Mouse (Mus musculus) forebrain, embryonic 11.5 days (tissue): ENCODE data around the gene Tbl1x. TPM values are rescaled to one million over a fixed set of nuclear protein-coding genes. Genes with fewer than 3 reads are reported as not detected.

Source experiments
- ATAC-seq: fragments of 200-750 bp; cut with Nextera tagmentation; replicated peaks from 2 replicates; pipeline ENCODE4 v1.8.0; 2017; ENCODE audit warnings: moderate TSS enrichment; ENCODE audit not compliant: low FRiP score
- DNase-seq: peaks from one replicate; pipeline ENCODE4 v3.0.0-alpha.2; 2017; ENCODE audit warnings: low spot score
- H3K27ac ChIP-seq: fragments of 300-500 bp; sonication (generic); 2 replicates; pipeline ENCODE4 v1.5.1; 2014; ENCODE audit warnings: low read depth, low read length
- H3K27me3 ChIP-seq: fragments of 300-500 bp; sonication (generic); 2 replicates; pipeline ENCODE4 v1.6.1; 2014; ENCODE audit warnings: mild to moderate bottlenecking, low read length, mixed read lengths; ENCODE audit not compliant: control insufficient read depth, insufficient read depth
- H3K36me3 ChIP-seq: fragments of 300-500 bp; sonication (generic); 2 replicates; pipeline ENCODE4 v1.6.1; 2014; ENCODE audit warnings: mild to moderate bottlenecking, low read length, moderate library complexity, mixed read lengths; ENCODE audit not compliant: control insufficient read depth, insufficient read depth
- H3K4me1 ChIP-seq: fragments of 300-500 bp; sonication (generic); replicated peaks from 2 replicates; pipeline ENCODE4 v1.6.1; 2014; ENCODE audit warnings: low read length, mixed read lengths; ENCODE audit not compliant: control insufficient read depth, insufficient read depth
- H3K4me2 ChIP-seq: fragments of 300-500 bp; sonication (generic); 2 replicates; pipeline ENCODE4 v1.6.1; 2014; ENCODE audit warnings: low read depth, mild to moderate bottlenecking, low read length, moderate library complexity, mixed read lengths; ENCODE audit not compliant: severe bottlenecking
- H3K4me3 ChIP-seq: fragments of 300-500 bp; sonication (generic); 2 replicates; pipeline ENCODE4 v1.5.1; 2014; ENCODE audit warnings: low read depth, low read length
- H3K9ac ChIP-seq: fragments of 300-500 bp; sonication (generic); 2 replicates; pipeline ENCODE4 v1.6.1; 2014; ENCODE audit warnings: low read length
- H3K9me3 ChIP-seq: fragments of 300-500 bp; sonication (generic); 2 replicates; pipeline ENCODE4 v1.6.1; 2016; ENCODE audit warnings: low read length, mixed read lengths; ENCODE audit not compliant: control insufficient read depth
- WGBS: fragments of 180-500 bp; shearing (Covaris S2); extraction: QIAGEN DNeasy Blood & Tissue Kit; methylation state at CpG from one replicate; pipeline ENCODE4 v1.1.7; 2014; 5-methylcytosine and 5-hydroxymethylcytosine counted together
- polyA plus RNA-seq: library from polyadenylated mRNA; unstranded; fragments of >200 nt; fragmentation: Nextera tagmentation; extraction: Ambion mirVana; gene quantifications from 2 replicates; pipeline ENCODE4 v1.2.1, GENCODE M21; 2014

Tbl1x gene
- polyA plus RNA-seq, 1 experiment from 2014 or later = 79.4 TPM

- peak overlapping the region; percentile 62; the same call in 1 of the 2 replicates for H3K4me3 ChIP-seq
- H3K9me3 ChIP-seq = no peaks in the 10 kb centered on the region
- H3K27me3 ChIP-seq = no peaks in the 10 kb centered on the region
- H3K9ac ChIP-seq = no peak overlapping the region; the same call in 1 of the 2 replicates
- H3K27ac ChIP-seq = peak overlapping the region; percentile 93
- peak overlapping the region; percentile 46; the same call in 1 of the 2 replicates for H3K4me2 ChIP-seq
- H3K36me3 ChIP-seq = no peaks in the 10 kb centered on the region
- DNase-seq (peak; percentile 89), ATAC-seq (peak; percentile 78)
- WGBS = 19% methylated on average over 13 of the region's 13 CpGs
- no peaks in the 10 kb centered on the region for H3K4me1 ChIP-seq
Measured at GRCm38 (mm10) chrX:77509149-77509548, 1.7 kb upstream of the Tbl1x start.

- Histone ChIP-seq H3K27me3 (no peaks in the 10 kb centered on the region), H3K36me3 (no peaks in the 10 kb centered on the region), H3K4me3 (peak overlapping the region; percentile 62; the same call in 1 of the 2 replicates), H3K27ac (peak overlapping the region; percentile 93), H3K4me2 (peak overlapping the region; percentile 46), H3K4me1 (no peaks in the 10 kb centered on the region), H3K9ac (no peak overlapping the region), H3K9me3 (no peaks in the 10 kb centered on the region)
- DNase-seq (peak; percentile 47), ATAC-seq (peak; percentile 24; the same call in 1 of the 2 replicates)
- 13% methylated on average over 10 of the region's 10 CpGs for WGBS
Measured at GRCm38 (mm10) chrX:77509776-77510175, 1.0 kb upstream of the Tbl1x start.

- H3K27ac ChIP-seq = peak overlapping the region; percentile 93
- no peaks in the 10 kb centered on the region for H3K27me3 ChIP-seq
- DNase-seq (peak; percentile 76), ATAC-seq (peak; percentile 28)
- peak overlapping the region; percentile 62 for H3K4me3 ChIP-seq
- peak overlapping the region; percentile 53 for H3K4me2 ChIP-seq
- no peaks in the 10 kb centered on the region for H3K36me3 ChIP-seq
- H3K4me1 ChIP-seq = no peaks in the 10 kb centered on the region
- 13% methylated on average over 50 of the region's 55 CpGs for WGBS
- no peaks in the 10 kb centered on the region for H3K9me3 ChIP-seq
- peak overlapping the region; percentile 85 for H3K9ac ChIP-seq
Measured at GRCm38 (mm10) chrX:77511301-77511993, 634 bp downstream of the Tbl1x start.

GRCm38 (mm10) chrX:77511994-77512485 lies 1.2 kb downstream of the Tbl1x start:
- WGBS = 21% methylated on average over 12 of the region's 12 CpGs
- Histone ChIP-seq H3K36me3 (no peaks in the 10 kb centered on the region), H3K4me1 (no peaks in the 10 kb centered on the region), H3K9ac (peak overlapping the region; percentile 85), H3K4me2 (peak overlapping the region; percentile 53), H3K27ac (peak overlapping the region; percentile 93; the same call in 1 of the 2 replicates), H3K9me3 (no peaks in the 10 kb centered on the region), H3K27me3 (no peaks in the 10 kb centered on the region), H3K4me3 (peak overlapping the region; percentile 62)
- DNase-seq (no peak), ATAC-seq (no peak)

GRCm38 (mm10) chrX:77517274-77518085 lies 6.7 kb downstream of the Tbl1x start:
- no peak overlapping the region for H3K9ac ChIP-seq
- no peaks in the 10 kb centered on the region for H3K9me3 ChIP-seq
- 51% methylated on average over 8 of the region's 8 CpGs for WGBS
- no peak overlapping the region for H3K4me3 ChIP-seq
- H3K27me3 ChIP-seq = no peaks in the 10 kb centered on the region
- no peak overlapping the region for H3K27ac ChIP-seq
- no peak for DNase-seq
- no peak for ATAC-seq
- no peaks in the 10 kb centered on the region for H3K36me3 ChIP-seq
- no peak overlapping the region for H3K4me2 ChIP-seq
- no peaks in the 10 kb centered on the region for H3K4me1 ChIP-seq

- no peaks in the 10 kb centered on the region for H3K27me3 ChIP-seq
- 75% methylated on average over 1 of the region's 1 CpGs for WGBS
- DNase-seq = no peak
- H3K4me3 ChIP-seq = no peak overlapping the region
- H3K9me3 ChIP-seq = no peaks in the 10 kb centered on the region
- no peak for ATAC-seq
- no peak overlapping the region for H3K9ac ChIP-seq
- no peak overlapping the region for H3K27ac ChIP-seq
- no peaks in the 10 kb centered on the region for H3K4me1 ChIP-seq
- no peaks in the 10 kb centered on the region for H3K36me3 ChIP-seq
- H3K4me2 ChIP-seq = no peak overlapping the region
Measured at GRCm38 (mm10) chrX:77518929-77519328, 8.1 kb downstream of the Tbl1x start.

- no peaks in the 10 kb centered on the region for H3K36me3 ChIP-seq
- no peaks in the 10 kb centered on the region for H3K4me1 ChIP-seq
- H3K9me3 ChIP-seq = no peaks in the 10 kb centered on the region
- no peak for DNase-seq
- no peak overlapping the region for H3K27ac ChIP-seq
- 57% methylated on average over 3 of the region's 3 CpGs for WGBS
- H3K4me3 ChIP-seq = no peak overlapping the region
- no peaks in the 10 kb centered on the region for H3K27me3 ChIP-seq
- H3K4me2 ChIP-seq = no peak overlapping the region
- no peak for ATAC-seq
- no peak overlapping the region for H3K9ac ChIP-seq
Measured at GRCm38 (mm10) chrX:77522842-77523375, 12.1 kb downstream of the Tbl1x start.

GRCm38 (mm10) chrX:77525179-77525578 lies 14.4 kb downstream of the Tbl1x start:
- H3K36me3 ChIP-seq = no peaks in the 10 kb centered on the region
- no peak overlapping the region for H3K4me2 ChIP-seq
- H3K4me3 ChIP-seq = no peak overlapping the region
- WGBS = 0% methylated on average over 1 of the region's 1 CpGs
- H3K4me1 ChIP-seq = no peaks in the 10 kb centered on the region
- ATAC-seq = no peak
- no peak overlapping the region for H3K27ac ChIP-seq
- no peaks in the 10 kb centered on the region for H3K9me3 ChIP-seq
- no peak for DNase-seq
- H3K9ac ChIP-seq = no peak overlapping the region
- no peaks in the 10 kb centered on the region for H3K27me3 ChIP-seq
